Mouse (Mus musculus) right cerebral cortex, postnatal 36 days (tissue): ENCODE data around the gene Eya2.
"Not testable (repeated sequence)": the region's sequence is repeated elsewhere in the genome, so short reads cannot be mapped to it uniquely, and the experiment has no call there.

Source experiments
- DNase-seq, 2 experiments: peaks; one replicate each; pipeline ENCODE4 v3.0.0; 2022; ENCODE audit warnings: low spot score in 2 of 2, mixed read lengths in 1 of 2

Eya2 gene

GRCm38 (mm10) chr2:165594907-165595675, at the start of gene Eya2:
Eya2 (plus strand) TSS chr2:165595032.
- no peak for DNase-seq

GRCm38 (mm10) chr2:165545687-165546086, 49.1 kb upstream of the Eya2 start:
- no peak for DNase-seq

GRCm38 (mm10) chr2:165546341-165546740, 48.5 kb upstream of the Eya2 start:
- no peak for DNase-seq

- DNase-seq = peak in 1 of 2 experiments; percentile 3
Observed at GRCm38 (mm10) chr2:165547410-165547809, 47.4 kb upstream of the Eya2 start.

GRCm38 (mm10) chr2:165548627-165549026, 46.2 kb upstream of the Eya2 start:
- no peak for DNase-seq

GRCm38 (mm10) chr2:165550410-165550809, 44.4 kb upstream of the Eya2 start:
- not testable (repeated sequence) for DNase-seq

GRCm38 (mm10) chr2:165554066-165554465, 40.8 kb upstream of the Eya2 start:
- no peak for DNase-seq

GRCm38 (mm10) chr2:165557278-165557677, 37.6 kb upstream of the Eya2 start:
- peak in 1 of 2 experiments; percentile 24 for DNase-seq

GRCm38 (mm10) chr2:165558916-165559315, 35.9 kb upstream of the Eya2 start:
- DNase-seq = no peak

- DNase-seq = no peak
Observed at GRCm38 (mm10) chr2:165559506-165560235, 35.2 kb upstream of the Eya2 start.

GRCm38 (mm10) chr2:165561861-165562260, 33.0 kb upstream of the Eya2 start:
- no peak for DNase-seq

- no peak for DNase-seq
Observed at GRCm38 (mm10) chr2:165563298-165564058, 31.4 kb upstream of the Eya2 start.

- DNase-seq = no peak
Observed at GRCm38 (mm10) chr2:165564101-165564500, 30.7 kb upstream of the Eya2 start.

- no peak for DNase-seq
Observed at GRCm38 (mm10) chr2:165564620-165565019, 30.2 kb upstream of the Eya2 start.

- DNase-seq = no peak
Observed at GRCm38 (mm10) chr2:165566898-165567297, 27.9 kb upstream of the Eya2 start.

GRCm38 (mm10) chr2:165567820-165568219, 27.0 kb upstream of the Eya2 start:
- DNase-seq = no peak

- no peak for DNase-seq
Observed at GRCm38 (mm10) chr2:165568911-165569310, 25.9 kb upstream of the Eya2 start.

GRCm38 (mm10) chr2:165571216-165571778, 23.5 kb upstream of the Eya2 start:
- DNase-seq = no peak

GRCm38 (mm10) chr2:165583044-165583443, 11.8 kb upstream of the Eya2 start:
- no peak for DNase-seq

- DNase-seq = no peak
Observed at GRCm38 (mm10) chr2:165583518-165583917, 11.3 kb upstream of the Eya2 start.

- no peak for DNase-seq
Observed at GRCm38 (mm10) chr2:165584563-165584962, 10.3 kb upstream of the Eya2 start.

- DNase-seq = no peak
Observed at GRCm38 (mm10) chr2:165590742-165591141, 4.1 kb upstream of the Eya2 start.
